Mouse (Mus musculus) olfactory bulb, adult 2 months (tissue): ENCODE data around the gene Nr5a2.

ENCODE experiments used
- CTCF ChIP-seq: fragments of 200-500 bp; IDR thresholded peaks from 2 replicates; pipeline ENCODE4 v1.5.1; 2012; ENCODE audit warnings: low read depth, mild to moderate bottlenecking, low read length, moderate library complexity; ENCODE audit not compliant: insufficient read depth
- POLR2A ChIP-seq: fragments of 200-500 bp; IDR thresholded peaks from 2 replicates; pipeline ENCODE4 v1.6.1; 2012; ENCODE audit warnings: mild to moderate bottlenecking, low read depth, low read length, moderate library complexity; ENCODE audit not compliant: insufficient read depth

DNA sequence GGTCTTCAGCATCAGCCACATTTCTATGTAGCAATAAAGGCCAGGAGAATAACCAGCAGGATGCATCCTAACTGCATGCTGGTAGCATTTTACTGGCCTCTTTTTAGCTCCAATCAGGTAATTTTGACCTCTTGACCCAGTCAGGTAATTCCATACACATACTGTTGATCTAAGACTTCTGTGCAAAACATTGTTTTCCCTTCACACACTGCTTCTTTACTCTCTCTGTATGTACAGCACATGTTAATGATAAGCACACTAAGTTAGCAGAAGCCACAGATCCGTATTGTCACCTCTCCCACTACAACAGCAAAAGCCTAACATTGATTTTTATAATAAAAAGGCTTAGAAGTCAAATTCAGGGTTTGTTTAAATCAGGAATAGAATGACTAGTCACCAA is 21.0 kb downstream of the Nr5a2 start:
- TF ChIP-seq CTCF, result no peak
- no peak for TF ChIP-seq POLR2A
